Mouse (Mus musculus) liver, embryonic 14.5 days (tissue): Measurements from ENCODE around the gene Ube2h. TPM values are rescaled to one million over a fixed set of nuclear protein-coding genes. Genes with fewer than 3 reads are reported as not detected.

ENCODE experiments used
- ATAC-seq: fragments of 200-750 bp; cut with Nextera tagmentation; 2 replicates; pipeline ENCODE4 v1.8.0; 2017; ENCODE audit warnings: moderate number of reproducible peaks, mild to moderate bottlenecking, moderate library complexity; ENCODE audit not compliant: insufficient read depth
- DNase-seq, 3 experiments: peaks; one replicate each; pipeline ENCODE4 v3.0.0-alpha.2; 2012 to 2013; ENCODE audit warnings: low read depth in 3 of 3, low spot score in 3 of 3
- H3K27ac ChIP-seq: fragments of 300-500 bp; sonication (generic); 2 replicates; pipeline ENCODE4 v1.5.1; 2014; ENCODE audit warnings: moderate library complexity, mild to moderate bottlenecking, control low read depth, inconsistent platforms
- H3K27me3 ChIP-seq: fragments of 300-500 bp; sonication (generic); 2 replicates; pipeline ENCODE4 v1.6.1; 2014; ENCODE audit warnings: mild to moderate bottlenecking, low read length, moderate library complexity; ENCODE audit not compliant: control insufficient read depth, insufficient read depth
- H3K36me3 ChIP-seq: fragments of 300-500 bp; sonication (generic); replicated peaks from 2 replicates; pipeline ENCODE4 v1.6.1; 2014; ENCODE audit warnings: low read depth; ENCODE audit not compliant: control insufficient read depth, insufficient read depth
- H3K4me1 ChIP-seq, 2 experiments: fragments of 200-500 bp in 1 of 2; fragments of 300-500 bp in 1 of 2; sonication (generic) in 1 of 2; replicated peaks; 2 replicates each; pipeline ENCODE4 v1.6.1; 2012 to 2014; ENCODE audit warnings: antibody characterized with exemption in 1 of 2, inconsistent platforms in 1 of 2, low read length in 1 of 2; ENCODE audit not compliant: control insufficient read depth in 2 of 2, insufficient read depth in 2 of 2
- H3K4me2 ChIP-seq: fragments of 300-500 bp; sonication (generic); 2 replicates; pipeline ENCODE4 v1.6.1; 2014; ENCODE audit warnings: low read depth, mild to moderate bottlenecking, control low read depth, moderate library complexity
- H3K4me3 ChIP-seq, 2 experiments: fragments of 200-500 bp in 1 of 2; fragments of 300-500 bp in 1 of 2; sonication (generic) in 1 of 2; 2 replicates each; pipeline ENCODE4 v1.5.1; 2012 to 2014; ENCODE audit warnings: low read depth in 2 of 2, low read length in 2 of 2, mild to moderate bottlenecking in 2 of 2, control low read depth in 1 of 2, inconsistent platforms in 1 of 2, moderate library complexity in 1 of 2; ENCODE audit not compliant: insufficient read depth in 1 of 2
- H3K9ac ChIP-seq: fragments of 300-500 bp; sonication (generic); replicated peaks from 2 replicates; pipeline ENCODE4 v1.6.1; 2014; ENCODE audit warnings: mild to moderate bottlenecking, control low read depth, moderate library complexity
- H3K9me3 ChIP-seq: fragments of 300-500 bp; sonication (generic); 2 replicates; pipeline ENCODE4 v1.6.1; 2016; ENCODE audit warnings: low read length, mixed read lengths; ENCODE audit not compliant: control insufficient read depth
- CTCF ChIP-seq: IDR thresholded peaks from 2 replicates; pipeline ENCODE4 v1.5.1; 2016; ENCODE audit warnings: antibody characterized with exemption, low read depth, control low read depth
- EP300 ChIP-seq: IDR thresholded peaks from 2 replicates; pipeline ENCODE4 v1.6.1; 2016; ENCODE audit warnings: antibody characterized with exemption, low read depth
- WGBS: fragments of 180-500 bp; shearing (Covaris S2); extraction: QIAGEN DNeasy Blood & Tissue Kit; methylation state at CpG from one replicate; pipeline ENCODE4 v1.1.7; 2014; ENCODE audit not compliant: insufficient replicate concordance; 5-methylcytosine and 5-hydroxymethylcytosine counted together
- polyA plus RNA-seq, 2 experiments: library from polyadenylated mRNA; depleted of rRNA in 1 of 2; stranded (reverse) in 1 of 2; unstranded in 1 of 2; fragments of >200 nt; fragmentation: Nextera tagmentation in 1 of 2; extraction: Ambion mirVana in 1 of 2; gene quantifications; 2 replicates each; pipeline versions ENCODE4 v1.2.1 to v1.2.3; 2012 to 2014

The Ube2h gene
- polyA plus RNA-seq, 2 experiments: 18.7 to 27.4 TPM

GRCm38 (mm10) chr6:30172820-30173550 lies 131.4 kb downstream of the Ube2h start:
- DNase-seq (no peak), ATAC-seq (0 out of 2 replicates have a peak, but pooled peaks have one; percentile 7)
- no peak overlapping the region for H3K27ac ChIP-seq
- no peak overlapping the region for H3K9ac ChIP-seq
- no peaks in the 10 kb centered on the region for H3K9me3 ChIP-seq
- peaks cover under 1 to 4% of the 10 kb centered on the region in 2 experiments; a peak in 1 of 4 replicates for H3K4me1 ChIP-seq
- H3K4me2 ChIP-seq: peak overlapping the region; percentile 65
- peak overlapping the region; percentile 16 to 45; a peak in 3 of 4 replicates for H3K4me3 ChIP-seq
- no peak for TF ChIP-seq EP300
- peak; percentile 61 for TF ChIP-seq CTCF
- 2% methylated on average over 44 of the region's 44 CpGs for WGBS
- H3K36me3 ChIP-seq: no peaks in the 10 kb centered on the region
- H3K27me3 ChIP-seq: peaks cover 100% of the 10 kb centered on the region

GRCm38 (mm10) chr6:30172441-30172819 lies 131.9 kb downstream of the Ube2h start:
- no peak overlapping the region for H3K4me2 ChIP-seq
- H3K4me3 ChIP-seq: no peak overlapping the region
- no peaks in the 10 kb centered on the region for H3K9me3 ChIP-seq

GRCm38 (mm10) chr6:30171967-30172366 lies 132.4 kb downstream of the Ube2h start:
- H3K9me3 ChIP-seq: no peaks in the 10 kb centered on the region
- DNase-seq (no peak), ATAC-seq (no peak)
- 20% methylated on average over 10 of the region's 10 CpGs for WGBS
- H3K9ac ChIP-seq: no peak overlapping the region
- TF ChIP-seq EP300 (no peak), CTCF (no peak)
- H3K27ac ChIP-seq: no peak overlapping the region
- peaks cover 98% of the 10 kb centered on the region for H3K27me3 ChIP-seq
- peaks cover 0 to 4% of the 10 kb centered on the region in 2 experiments; a peak in 1 of 4 replicates for H3K4me1 ChIP-seq
- H3K36me3 ChIP-seq: no peaks in the 10 kb centered on the region
- H3K4me2 ChIP-seq: no peak overlapping the region
- no peak overlapping the region for H3K4me3 ChIP-seq

More at GRCm38 (mm10) chr6:30172441-30172819, 131.9 kb downstream of the Ube2h start:
- Histone ChIP-seq H3K36me3 (no peaks in the 10 kb centered on the region), H3K27me3 (peaks cover 99% of the 10 kb centered on the region), H3K9ac (no peak overlapping the region), H3K4me1 (peaks cover 0 to 4% of the 10 kb centered on the region in 2 experiments; a peak in 1 of 4 replicates), H3K27ac (no peak overlapping the region)
- ATAC-seq: no peak
- no peak for DNase-seq
- TF ChIP-seq EP300 (no peak), CTCF (no peak)
- 11% methylated on average over 8 of the region's 8 CpGs for WGBS

GRCm38 (mm10) chr6:30171226-30171625 lies 133.1 kb downstream of the Ube2h start:
- Histone ChIP-seq H3K4me1 (peaks cover 0 to 4% of the 10 kb centered on the region in 2 experiments; a peak in 1 of 4 replicates), H3K9me3 (no peaks in the 10 kb centered on the region), H3K36me3 (no peaks in the 10 kb centered on the region), H3K4me2 (no peak overlapping the region), H3K27ac (no peak overlapping the region), H3K9ac (no peak overlapping the region), H3K27me3 (peaks cover 90% of the 10 kb centered on the region), H3K4me3 (no peak overlapping the region)
- no peak for DNase-seq
- WGBS: 16% methylated on average over 8 of the region's 8 CpGs
- no peak for ATAC-seq
- TF ChIP-seq EP300: no peak
- TF ChIP-seq CTCF: no peak

- ATAC-seq: no peak
- peaks cover 0 to 4% of the 10 kb centered on the region in 2 experiments; a peak in 1 of 4 replicates for H3K4me1 ChIP-seq
- TF ChIP-seq CTCF (no peak), EP300 (no peak)
- H3K36me3 ChIP-seq: no peaks in the 10 kb centered on the region
- H3K27ac ChIP-seq: no peak overlapping the region
- H3K9me3 ChIP-seq: no peaks in the 10 kb centered on the region
- no peak overlapping the region for H3K4me3 ChIP-seq
- peaks cover 70% of the 10 kb centered on the region for H3K27me3 ChIP-seq
- WGBS: 70% methylated on average over 12 of the region's 12 CpGs
- no peak overlapping the region for H3K4me2 ChIP-seq
- no peak overlapping the region for H3K9ac ChIP-seq
- DNase-seq: no peak
Observed at GRCm38 (mm10) chr6:30169148-30169547, 135.2 kb downstream of the Ube2h start.
